Comparison of ENCODE assay signal across 18 mouse cellular contexts in the genomic region with DNA sequence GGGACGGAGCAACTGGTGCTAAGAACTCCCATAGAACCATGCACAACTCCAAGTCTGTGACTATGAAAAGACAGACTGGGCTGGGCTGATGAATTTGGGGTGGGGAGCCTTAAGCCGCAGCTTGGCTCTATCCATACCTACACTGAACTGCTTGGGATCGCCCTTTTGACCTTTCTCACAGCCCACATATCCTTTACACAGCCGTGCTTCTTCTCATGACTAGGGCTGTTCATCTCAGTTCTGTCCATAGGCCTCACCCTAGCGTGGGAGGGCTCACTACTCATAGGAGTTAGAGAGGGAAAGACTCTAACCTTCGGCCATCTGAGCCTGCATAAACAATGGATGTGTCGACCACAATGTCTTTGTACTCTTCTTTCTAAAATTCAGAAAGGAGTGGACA. TPM values are rescaled to one million over a fixed set of nuclear protein-coding genes. Genes with fewer than 3 reads are reported as not detected.
"Had no signal": no experiment of that assay in that cellular context is flagged by ENCODE, and none has a peak within 500 bp of the region (broad histone marks: within the 10 kb centered on the region; RNA-seq: fewer than 3 reads in every experiment).

No protein-coding gene starts in this region.

- DNase-seq: lung, adult 18-20 months; lung, embryonic 14.5 days; lung, postnatal 10 days; lung, postnatal 4 days; midbrain, embryonic 14.5 days; right cerebral cortex, postnatal 14 days; thymus, adult 2 months; thymus, postnatal 25 days; thymus, postnatal 4 days had no signal

- H3K9me3 ChIP-seq: midbrain, embryonic 10.5 days; midbrain, embryonic 12.5 days; neural tube, embryonic 12.5 days; stomach, embryonic 15.5 days had no signal

- H3K9ac ChIP-seq: lung, embryonic 14.5 days; midbrain, embryonic 12.5 days; neural tube, embryonic 12.5 days; stomach, embryonic 15.5 days had no signal

- H3K27me3 ChIP-seq: midbrain, embryonic 12.5 days; neural tube, embryonic 12.5 days; stomach, embryonic 15.5 days had no signal

- H3K27ac ChIP-seq: midbrain, embryonic 10.5 days; midbrain, embryonic 12.5 days; neural tube, embryonic 12.5 days; stomach, embryonic 15.5 days; stomach, postnatal 0 days had no signal

- H3K4me1 ChIP-seq: midbrain, embryonic 10.5 days; midbrain, embryonic 12.5 days; neural tube, embryonic 12.5 days; stomach, embryonic 15.5 days had no signal

- H3K4me3 ChIP-seq: midbrain, embryonic 10.5 days; midbrain, embryonic 12.5 days; neural tube, embryonic 12.5 days; stomach, embryonic 15.5 days had no signal

- H3K36me3 ChIP-seq: midbrain, embryonic 10.5 days; midbrain, embryonic 12.5 days; neural tube, embryonic 12.5 days; stomach, embryonic 15.5 days had no signal

- H3K4me2 ChIP-seq: lung, embryonic 14.5 days; midbrain, embryonic 12.5 days; neural tube, embryonic 12.5 days; stomach, embryonic 15.5 days had no signal

- ATAC-seq: midbrain, embryonic 16.5 days had no signal

RNA-seq across cellular contexts. Expression of a gene that starts 39.6 kb away (rescaled TPM):
- total RNA-seq: megakaryocyte, adult 5-6 weeks; megakaryocyte-erythroid progenitor cell, adult 5-6 weeks; neutrophil, adult 5-6 weeks had no signal
